Mouse (Mus musculus) neural tube, embryonic 13.5 days (tissue): Measurements from ENCODE around the gene Ephb2. TPM values are rescaled to one million over a fixed set of nuclear protein-coding genes. Genes with fewer than 3 reads are reported as not detected.

Experiments
- ATAC-seq: fragments of 200-750 bp; cut with Nextera tagmentation; 2 replicates; pipeline ENCODE4 v1.8.0; 2017; ENCODE audit warnings: low read depth, mild to moderate bottlenecking, moderate TSS enrichment, moderate library complexity
- H3K27ac ChIP-seq: fragments of 300-500 bp; sonication (generic); replicated peaks from 2 replicates; pipeline ENCODE4 v1.5.1; 2015; ENCODE audit warnings: moderate library complexity, mild to moderate bottlenecking, inconsistent platforms
- H3K27me3 ChIP-seq: fragments of 300-500 bp; sonication (generic); 2 replicates; pipeline ENCODE4 v1.6.1; 2015; ENCODE audit warnings: mild to moderate bottlenecking, inconsistent platforms
- H3K36me3 ChIP-seq: fragments of 300-500 bp; sonication (generic); 2 replicates; pipeline ENCODE4 v1.6.1; 2015; ENCODE audit warnings: mild to moderate bottlenecking, inconsistent platforms
- H3K4me1 ChIP-seq: fragments of 300-500 bp; sonication (generic); replicated peaks from 2 replicates; pipeline ENCODE4 v1.6.1; 2015; ENCODE audit warnings: inconsistent platforms
- H3K4me2 ChIP-seq: fragments of 300-500 bp; sonication (generic); 2 replicates; pipeline ENCODE4 v1.6.1; 2015; ENCODE audit warnings: inconsistent platforms, mild to moderate bottlenecking, moderate library complexity
- H3K4me3 ChIP-seq: fragments of 300-500 bp; sonication (generic); 2 replicates; pipeline ENCODE4 v1.5.1; 2015; ENCODE audit warnings: mild to moderate bottlenecking, inconsistent platforms
- H3K9ac ChIP-seq: fragments of 300-500 bp; sonication (generic); 2 replicates; pipeline ENCODE4 v1.6.1; 2015; ENCODE audit warnings: moderate library complexity, mild to moderate bottlenecking, inconsistent platforms
- H3K9me3 ChIP-seq: fragments of 300-500 bp; sonication (generic); 2 replicates; pipeline ENCODE4 v1.6.1; 2016; ENCODE audit warnings: inconsistent platforms
- WGBS: fragments of 180-500 bp; shearing (Covaris S2); methylation state at CpG from one replicate; pipeline ENCODE4 v1.1.7; 2015; 5-methylcytosine and 5-hydroxymethylcytosine counted together
- polyA plus RNA-seq: library from polyadenylated mRNA; unstranded; fragments of >200 nt; fragmentation: Nextera tagmentation; extraction: Ambion mirVana; gene quantifications from 2 replicates; pipeline ENCODE4 v1.2.1, GENCODE M21; 2015

Ephb2 gene
- polyA plus RNA-seq, 1 experiment from 2014 or later, result 18.6 TPM

DNA sequence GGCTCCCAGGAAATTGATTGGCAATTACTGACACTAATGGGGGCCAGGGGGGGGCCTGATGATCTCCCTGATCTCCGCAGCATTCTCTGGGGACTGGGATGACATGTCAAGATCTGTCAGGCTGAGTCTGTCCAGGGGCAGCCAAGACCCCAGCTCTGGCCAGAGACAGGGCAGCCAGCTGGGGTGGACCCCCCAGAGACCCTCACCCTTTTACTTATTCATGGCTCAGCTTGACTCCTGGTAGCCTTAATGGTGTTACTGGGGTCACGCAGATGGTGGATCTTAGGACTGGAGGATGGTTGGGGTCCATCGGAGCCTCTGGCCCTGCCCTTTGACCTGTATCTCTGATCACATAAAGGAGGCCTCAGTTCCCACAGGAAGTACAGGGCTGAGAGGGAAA is 97.5 kb downstream of the Ephb2 start:
- 41% methylated on average over 3 of the region's 3 CpGs for WGBS
- Histone ChIP-seq H3K4me1 (peaks cover 79% of the 10 kb centered on the region), H3K4me2 (no peak overlapping the region), H3K4me3 (no peak overlapping the region), H3K9me3 (no peaks in the 10 kb centered on the region), H3K9ac (no peak overlapping the region), H3K27me3 (no peaks in the 10 kb centered on the region), H3K36me3 (no peaks in the 10 kb centered on the region), H3K27ac (no peak overlapping the region)
- no peak for ATAC-seq

DNA sequence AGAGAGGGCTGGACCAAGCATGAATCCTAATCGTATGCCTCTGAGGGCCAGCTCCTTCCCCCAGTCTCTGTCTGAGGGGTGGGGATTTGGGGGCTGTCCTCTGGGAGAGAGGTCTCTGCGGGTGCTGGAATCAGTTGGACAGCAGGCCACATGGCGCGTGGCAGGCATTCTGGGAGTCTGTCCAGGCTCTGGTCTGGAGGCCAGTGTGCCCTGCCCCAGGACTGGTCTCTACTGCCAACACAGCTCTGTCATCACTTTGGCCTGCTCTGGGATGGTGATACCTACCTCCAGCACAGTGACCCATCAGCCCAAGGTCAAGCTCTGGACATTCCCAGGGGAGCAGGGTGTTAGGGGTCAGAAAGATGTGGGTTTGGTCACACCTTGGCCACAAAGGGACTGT is 99.9 kb downstream of the Ephb2 start:
- Histone ChIP-seq H3K9ac (no peak overlapping the region), H3K4me1 (peaks cover 77% of the 10 kb centered on the region), H3K27ac (no peak overlapping the region), H3K9me3 (no peaks in the 10 kb centered on the region), H3K36me3 (no peaks in the 10 kb centered on the region), H3K27me3 (no peaks in the 10 kb centered on the region), H3K4me2 (no peak overlapping the region), H3K4me3 (no peak overlapping the region)
- ATAC-seq, result no peak
- 68% methylated on average over 4 of the region's 4 CpGs for WGBS

DNA sequence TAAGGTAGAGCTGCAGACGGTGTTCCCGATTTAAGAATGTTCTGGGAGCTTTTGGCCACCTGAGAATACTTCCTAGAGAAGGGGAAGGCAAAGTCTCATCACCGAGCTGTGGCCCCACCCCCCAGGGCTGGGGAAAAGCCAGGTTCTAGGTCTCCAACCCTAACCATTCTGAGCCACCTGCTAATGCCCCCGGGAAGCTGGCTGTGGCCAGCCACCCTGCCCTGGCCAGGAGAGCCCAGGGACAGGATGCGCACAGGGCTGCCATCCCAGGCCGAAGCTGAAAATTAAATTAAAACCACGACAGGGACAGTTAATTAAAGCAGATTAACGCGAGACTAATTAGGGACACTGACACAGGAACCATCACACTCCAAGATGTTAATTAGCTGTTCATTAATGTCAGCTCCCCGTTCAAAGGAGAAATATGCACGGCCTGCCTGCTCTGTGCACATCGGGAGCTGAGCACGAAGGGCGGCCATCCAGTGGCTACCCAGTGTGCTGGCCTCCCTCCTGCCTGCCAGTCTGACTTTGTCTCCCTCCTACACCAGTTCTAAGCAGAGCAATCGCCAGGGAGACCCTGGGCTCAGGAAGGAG is 101.5 kb downstream of the Ephb2 start:
- H3K4me3 ChIP-seq, result no peak overlapping the region
- 37% methylated on average over 15 of the region's 15 CpGs for WGBS
- no peaks in the 10 kb centered on the region for H3K27me3 ChIP-seq
- H3K36me3 ChIP-seq, result no peaks in the 10 kb centered on the region; the same call in 1 of the 2 replicates
- H3K9me3 ChIP-seq, result no peaks in the 10 kb centered on the region
- no peak overlapping the region for H3K4me2 ChIP-seq
- peak overlapping the region; percentile 38 for H3K9ac ChIP-seq
- peaks cover 69% of the 10 kb centered on the region for H3K4me1 ChIP-seq
- peak overlapping the region; percentile 46; the same call in 1 of the 2 replicates for H3K27ac ChIP-seq
- peak; percentile 46; the same call in 1 of the 2 replicates for ATAC-seq

DNA sequence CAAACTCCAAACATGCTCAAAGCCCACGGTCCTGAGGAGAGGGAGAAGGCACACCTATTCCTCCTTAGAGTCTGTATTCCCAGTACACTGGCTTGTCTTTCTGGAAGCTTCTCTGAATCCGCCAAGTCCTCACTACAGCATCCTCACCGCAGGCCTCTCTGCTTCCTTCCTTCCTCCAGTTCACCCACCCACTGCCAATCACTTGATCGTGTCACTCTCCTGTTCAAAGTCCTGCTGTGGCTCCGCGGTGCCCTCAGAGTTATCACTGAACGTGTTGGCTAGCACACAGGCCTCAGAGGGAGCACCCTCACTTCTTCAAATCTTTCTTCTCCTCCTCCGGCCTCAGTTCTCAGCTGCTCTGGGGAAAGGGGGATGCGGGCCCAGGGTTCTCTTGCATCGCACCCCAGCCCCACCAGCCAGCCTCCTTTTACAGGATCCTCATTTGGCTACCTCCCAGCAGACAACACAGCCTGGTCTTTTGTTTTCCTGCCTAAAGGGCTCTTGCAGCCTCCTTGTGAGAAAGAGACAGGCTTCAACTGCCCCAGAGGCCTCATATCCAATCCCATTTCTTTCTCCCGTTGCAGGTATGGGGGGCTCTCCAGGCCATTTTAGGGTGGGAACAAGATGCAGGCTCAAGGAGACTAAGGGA is 102.4 kb downstream of the Ephb2 start:
- whole genome bisulfite sequencing, result 24% methylated on average over 11 of the region's 11 CpGs
- Histone ChIP-seq H3K27ac (peak overlapping the region; percentile 46), H3K9ac (peak overlapping the region; percentile 47; the same call in 1 of the 2 replicates), H3K4me2 (no peak overlapping the region), H3K36me3 (no peaks in the 10 kb centered on the region; the same call in 1 of the 2 replicates), H3K4me3 (no peak overlapping the region), H3K27me3 (no peaks in the 10 kb centered on the region), H3K9me3 (no peaks in the 10 kb centered on the region), H3K4me1 (peaks cover 59% of the 10 kb centered on the region)
- no peak for ATAC-seq

DNA sequence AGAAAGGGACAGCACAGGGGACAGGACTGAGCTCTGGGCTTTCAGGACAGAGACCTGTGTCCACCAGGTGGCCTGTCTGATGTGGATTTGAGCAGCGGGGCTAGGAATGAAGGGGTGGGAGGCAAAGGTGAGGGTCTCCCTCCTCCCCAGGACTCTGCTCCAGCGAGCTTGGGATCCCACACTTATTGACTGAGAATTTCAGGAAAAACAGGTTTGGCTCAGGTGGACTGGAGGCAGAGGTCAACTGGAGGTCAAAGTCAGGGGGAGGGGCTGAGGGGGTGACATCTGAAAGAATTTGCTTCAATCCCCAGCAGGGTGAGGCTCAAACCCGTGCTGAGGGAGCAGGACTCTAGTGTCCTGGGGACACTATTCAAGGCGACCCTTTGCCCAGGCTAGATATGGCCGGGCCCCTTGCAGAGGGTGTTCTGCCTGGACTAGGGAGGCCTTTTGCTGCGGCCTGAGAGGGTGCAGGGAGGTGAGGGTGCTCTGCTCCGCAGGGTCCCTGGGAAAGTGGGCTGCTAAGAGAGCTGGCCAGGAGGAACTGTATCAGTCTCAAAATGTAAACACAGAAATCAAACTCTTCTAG is 103.2 kb downstream of the Ephb2 start:
- Histone ChIP-seq H3K4me2 (no peak overlapping the region), H3K4me3 (no peak overlapping the region), H3K9me3 (no peaks in the 10 kb centered on the region), H3K27ac (peak overlapping the region; percentile 46; the same call in 1 of the 2 replicates), H3K36me3 (no peaks in the 10 kb centered on the region; the same call in 1 of the 2 replicates), H3K27me3 (no peaks in the 10 kb centered on the region), H3K9ac (peak overlapping the region; percentile 22; the same call in 1 of the 2 replicates), H3K4me1 (peaks cover 61% of the 10 kb centered on the region)
- no peak for ATAC-seq
- WGBS, result 48% methylated on average over 7 of the region's 7 CpGs

DNA sequence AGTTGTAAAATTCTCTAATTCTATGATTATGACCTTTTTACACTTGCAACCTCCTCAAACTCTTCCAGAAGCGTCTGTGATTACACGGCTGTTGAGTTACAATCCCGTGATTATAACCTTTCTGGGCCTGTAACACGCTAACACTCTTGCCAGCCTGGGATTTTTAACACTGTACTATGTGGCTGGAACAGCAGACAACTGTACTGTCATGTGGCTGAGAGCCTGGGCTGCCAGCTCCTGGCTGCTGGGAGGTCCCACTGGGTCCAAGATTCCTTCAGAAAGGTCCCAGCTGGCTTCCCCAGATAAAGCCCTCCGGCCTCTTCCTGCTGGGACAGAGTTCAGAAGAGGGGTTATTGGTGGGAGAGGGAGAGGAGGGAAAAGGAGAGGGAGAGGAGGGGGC is 104.0 kb downstream of the Ephb2 start:
- Histone ChIP-seq H3K4me2 (no peak overlapping the region), H3K27me3 (no peaks in the 10 kb centered on the region), H3K9ac (no peak overlapping the region), H3K4me1 (peaks cover 70% of the 10 kb centered on the region), H3K27ac (no peak overlapping the region), H3K36me3 (no peaks in the 10 kb centered on the region; the same call in 1 of the 2 replicates), H3K9me3 (no peaks in the 10 kb centered on the region), H3K4me3 (no peak overlapping the region)
- WGBS, result 50% methylated on average over 5 of the region's 5 CpGs
- ATAC-seq, result no peak

DNA sequence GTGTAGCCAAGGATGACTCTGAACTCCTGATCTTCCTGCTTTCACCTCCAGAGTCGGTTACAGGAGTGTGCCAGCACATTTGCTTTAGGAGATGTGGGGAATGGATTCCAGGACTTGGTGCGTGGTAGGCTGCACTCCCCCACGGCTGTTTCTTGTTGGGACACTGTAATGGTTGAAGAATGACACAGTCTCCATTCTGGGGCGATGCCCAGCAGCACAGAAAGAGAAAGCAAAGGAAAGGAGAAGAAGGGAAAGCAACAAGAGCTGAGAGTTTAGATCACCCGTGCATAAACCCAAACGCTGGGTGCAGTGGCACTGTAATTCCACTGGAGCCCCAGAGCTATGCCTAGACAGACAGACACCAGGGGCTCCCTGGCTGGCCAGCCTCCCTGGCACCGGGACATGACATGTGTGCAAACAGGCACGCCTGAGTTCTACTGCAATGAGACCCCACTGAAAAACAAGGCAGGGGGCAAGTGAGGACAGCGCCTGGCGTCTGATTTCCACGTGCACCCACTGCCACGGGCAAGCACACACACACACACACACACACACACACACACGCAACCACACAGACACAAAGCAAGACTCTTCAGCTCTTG is 104.7 kb downstream of the Ephb2 start:
- H3K27me3 ChIP-seq, result no peaks in the 10 kb centered on the region
- H3K4me3 ChIP-seq, result no peak overlapping the region
- no peak overlapping the region for H3K27ac ChIP-seq
- H3K4me1 ChIP-seq, result peaks cover 68% of the 10 kb centered on the region
- no peaks in the 10 kb centered on the region; the same call in 1 of the 2 replicates for H3K36me3 ChIP-seq
- no peak for ATAC-seq
- 75% methylated on average over 13 of the region's 13 CpGs for WGBS
- H3K4me2 ChIP-seq, result no peak overlapping the region
- no peak overlapping the region for H3K9ac ChIP-seq
- H3K9me3 ChIP-seq, result no peaks in the 10 kb centered on the region

DNA sequence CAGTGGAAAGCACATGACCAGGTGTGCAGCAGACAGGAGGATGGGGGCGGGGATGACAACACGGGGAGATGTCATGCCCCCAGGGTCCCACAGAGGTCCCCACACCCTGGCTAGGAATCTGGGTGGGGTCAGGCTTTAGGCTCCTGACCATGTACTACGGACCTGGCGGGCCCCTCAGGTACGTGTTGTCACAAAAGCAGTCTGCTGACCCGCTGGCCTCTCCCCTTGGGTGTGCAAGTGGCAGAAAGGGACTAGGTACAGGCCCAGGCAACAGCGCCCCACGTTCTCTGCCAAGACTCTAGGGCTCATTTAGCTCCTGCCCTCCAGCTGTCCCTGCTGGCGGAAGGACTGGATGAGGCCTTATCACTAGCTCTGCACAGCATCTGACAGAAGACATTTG is 105.3 kb downstream of the Ephb2 start:
- 92% methylated on average over 9 of the region's 9 CpGs for WGBS
- Histone ChIP-seq H3K36me3 (no peaks in the 10 kb centered on the region; the same call in 1 of the 2 replicates), H3K4me3 (no peak overlapping the region), H3K9ac (no peak overlapping the region), H3K27me3 (no peaks in the 10 kb centered on the region), H3K27ac (no peak overlapping the region), H3K9me3 (no peaks in the 10 kb centered on the region), H3K4me2 (no peak overlapping the region), H3K4me1 (peaks cover 66% of the 10 kb centered on the region)
- ATAC-seq, result no peak

DNA sequence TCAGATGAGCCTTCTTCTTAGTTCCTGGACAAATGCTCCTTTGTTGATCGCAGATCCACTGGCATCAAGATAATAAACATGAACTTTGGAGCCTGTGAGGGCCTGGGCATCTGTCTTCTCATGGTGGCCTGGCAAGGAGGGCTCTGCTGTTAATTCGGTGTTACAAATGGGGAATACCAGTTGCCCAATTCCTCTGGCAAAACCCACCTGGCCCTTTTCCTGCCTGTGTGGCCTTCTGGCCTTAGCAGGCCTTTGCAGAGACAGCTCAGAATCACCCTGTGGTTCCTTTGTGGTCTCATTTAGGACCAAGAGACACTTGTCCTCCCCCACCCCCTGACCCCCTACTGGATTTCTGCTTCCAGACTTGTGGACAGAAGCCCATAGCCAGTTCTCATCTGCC is 106.2 kb downstream of the Ephb2 start:
- Histone ChIP-seq H3K36me3 (no peaks in the 10 kb centered on the region; the same call in 1 of the 2 replicates), H3K4me3 (no peak overlapping the region), H3K27me3 (no peaks in the 10 kb centered on the region), H3K4me1 (peaks cover 65% of the 10 kb centered on the region), H3K9ac (no peak overlapping the region), H3K9me3 (no peaks in the 10 kb centered on the region), H3K27ac (no peak overlapping the region), H3K4me2 (no peak overlapping the region)
- 86% methylated on average over 2 of the region's 2 CpGs for WGBS
- ATAC-seq, result no peak

DNA sequence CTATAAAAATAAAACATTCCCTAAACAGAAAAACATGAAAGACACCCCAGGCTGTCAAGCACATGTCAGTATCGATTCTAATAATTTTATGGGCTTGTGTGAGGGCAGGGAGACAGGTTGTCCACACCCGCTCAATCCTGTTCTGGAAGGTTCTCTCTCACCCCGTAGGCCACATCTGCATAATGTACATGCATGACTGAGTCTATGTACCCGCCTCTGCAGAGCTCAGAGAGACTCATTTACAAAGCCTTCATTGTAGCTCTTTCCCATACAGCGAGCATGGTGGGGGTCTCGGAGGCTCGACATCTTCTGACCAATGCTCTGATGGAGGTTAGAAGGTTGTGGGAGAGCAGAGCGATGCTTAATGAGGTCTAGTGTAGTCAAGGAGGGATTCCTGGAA is 108.8 kb downstream of the Ephb2 start:
- 38% methylated on average over 8 of the region's 8 CpGs for WGBS
- no peak overlapping the region for H3K9ac ChIP-seq
- H3K36me3 ChIP-seq, result no peaks in the 10 kb centered on the region; the same call in 1 of the 2 replicates
- no peaks in the 10 kb centered on the region for H3K27me3 ChIP-seq
- no peaks in the 10 kb centered on the region for H3K9me3 ChIP-seq
- H3K27ac ChIP-seq, result no peak overlapping the region
- no peak for ATAC-seq
- H3K4me2 ChIP-seq, result no peak overlapping the region
- peaks cover 57% of the 10 kb centered on the region for H3K4me1 ChIP-seq
- no peak overlapping the region for H3K4me3 ChIP-seq

DNA sequence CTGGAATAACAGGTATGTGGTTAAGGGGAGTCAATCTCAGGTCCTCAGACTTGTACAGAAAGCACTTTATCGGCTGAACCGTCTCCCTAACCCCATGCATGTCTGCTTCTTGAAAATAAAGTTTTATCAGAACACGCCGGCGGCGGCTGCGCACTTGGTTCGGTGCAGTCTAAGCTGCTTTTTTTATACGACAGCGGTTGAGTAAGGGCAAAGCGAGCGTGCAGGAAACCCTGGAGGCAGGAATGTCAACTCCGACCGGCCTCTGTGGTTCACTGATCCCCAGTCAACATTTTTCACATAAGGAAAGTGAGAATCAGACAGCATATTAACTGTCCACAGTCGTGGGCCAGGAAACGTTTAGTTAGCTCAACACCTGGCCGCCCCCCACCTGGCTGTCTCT is 111.1 kb downstream of the Ephb2 start:
- H3K27ac ChIP-seq, result 0 out of 2 replicates have a peak overlapping the region, but pooled peaks have one; percentile 33
- peaks cover 52% of the 10 kb centered on the region for H3K4me1 ChIP-seq
- no peaks in the 10 kb centered on the region; the same call in 1 of the 2 replicates for H3K36me3 ChIP-seq
- H3K4me3 ChIP-seq, result no peak overlapping the region
- no peaks in the 10 kb centered on the region for H3K27me3 ChIP-seq
- no peak for ATAC-seq
- H3K4me2 ChIP-seq, result no peak overlapping the region
- 60% methylated on average over 17 of the region's 17 CpGs for WGBS
- no peak overlapping the region for H3K9ac ChIP-seq
- no peaks in the 10 kb centered on the region for H3K9me3 ChIP-seq
